Mouse (Mus musculus): ENCODE results near the gene Gm17349. TPM values are rescaled to one million over a fixed set of nuclear protein-coding genes. Genes with fewer than 3 reads are reported as not detected.

Gm17349 gene
- polyA plus RNA-seq, 1 experiment from 2014 or later = not detected

DNA sequence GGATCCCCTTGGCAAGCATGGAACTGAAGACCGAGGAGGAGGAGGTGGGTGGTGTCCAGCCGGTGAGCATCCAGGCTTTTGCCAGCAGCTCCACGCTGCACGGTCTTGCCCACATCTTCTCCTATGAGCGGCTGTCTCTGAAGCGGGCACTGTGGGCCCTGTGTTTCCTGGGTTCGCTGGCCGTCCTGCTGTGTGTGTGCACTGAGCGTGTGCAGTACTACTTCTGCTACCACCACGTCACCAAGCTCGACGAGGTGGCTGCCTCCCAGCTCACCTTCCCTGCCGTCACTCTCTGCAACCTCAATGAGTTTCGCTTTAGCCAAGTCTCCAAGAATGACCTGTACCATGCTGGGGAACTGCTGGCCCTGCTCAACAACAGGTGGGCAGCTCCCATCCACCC is 33.5 kb downstream of the Gm17349 start:
- Histone ChIP-seq H3K36me3 (ENCODE audit: control insufficient read depth, insufficient read depth, low read length) (no peaks in the 10 kb centered on the region), H3K27ac (ENCODE audit: low read length) (no peak overlapping the region), H3K9me3 (replicated peaks; ENCODE audit: control insufficient read depth, low read length) (no peaks in the 10 kb centered on the region), H3K4me2 (ENCODE audit: low read depth, low read length) (no peak overlapping the region), H3K9ac (ENCODE audit: low read length) (no peak overlapping the region), H3K4me1 (ENCODE audit: control insufficient read depth, insufficient read depth, low read length) (peaks cover 3% of the 10 kb centered on the region), H3K4me3 (replicated peaks; ENCODE audit: low read length) (no peak overlapping the region), H3K27me3 (ENCODE audit: control insufficient read depth, insufficient read depth, low read length) (peaks cover 33% of the 10 kb centered on the region)
- no peak for ATAC-seq (ENCODE audit: insufficient read depth, low FRiP score)
- 69% methylated on average over 14 of the region's 14 CpGs for WGBS

DNA sequence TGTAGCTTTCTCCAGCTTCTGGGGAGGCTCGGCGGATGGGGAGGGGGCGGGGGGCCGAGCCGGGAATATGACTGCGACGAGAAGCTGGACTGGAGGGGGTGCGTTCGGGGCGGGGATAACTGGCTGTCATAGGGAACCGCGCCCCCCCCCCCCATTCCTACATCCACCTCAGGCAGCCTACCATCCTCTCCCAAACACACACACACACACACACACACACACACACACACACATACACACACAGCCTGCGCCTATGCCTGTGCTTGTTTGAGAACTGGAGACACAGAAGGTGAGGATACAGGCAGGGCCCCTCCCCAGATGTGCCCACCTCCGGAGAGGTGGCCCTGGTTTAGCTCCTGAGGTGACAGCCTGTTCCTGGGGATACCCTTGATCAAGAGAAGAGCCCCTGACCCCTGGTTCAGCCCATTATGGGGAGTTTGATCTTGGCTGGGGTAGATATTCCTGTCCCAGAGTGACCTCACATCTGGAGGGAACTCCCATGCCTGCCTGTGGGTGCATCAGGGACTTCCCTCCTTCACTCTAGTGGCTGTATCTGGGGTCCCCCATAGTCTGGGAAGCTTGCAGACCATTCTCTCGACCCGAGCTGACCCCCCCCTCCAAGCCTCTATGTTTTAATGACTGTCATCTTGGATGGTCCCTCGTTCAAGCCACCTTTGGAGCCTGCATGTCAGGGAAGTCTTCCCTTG is 34.2 kb downstream of the Gm17349 start:
- peak; percentile 22; the same call in 1 of the 2 replicates for ATAC-seq (ENCODE audit: insufficient read depth, low FRiP score)
- H3K4me1 ChIP-seq (ENCODE audit: control insufficient read depth, insufficient read depth, low read length) = peaks cover 3% of the 10 kb centered on the region
- H3K9me3 ChIP-seq (replicated peaks; ENCODE audit: control insufficient read depth, low read length) = no peaks in the 10 kb centered on the region
- H3K4me2 ChIP-seq (ENCODE audit: low read depth, low read length) = peak overlapping the region; percentile 99
- peak overlapping the region; percentile 73 for H3K9ac ChIP-seq (ENCODE audit: low read length)
- no peaks in the 10 kb centered on the region for H3K36me3 ChIP-seq (ENCODE audit: control insufficient read depth, insufficient read depth, low read length)
- 7% methylated on average over 17 of the region's 17 CpGs for WGBS
- H3K27me3 ChIP-seq (ENCODE audit: control insufficient read depth, insufficient read depth, low read length) = peaks cover 38% of the 10 kb centered on the region
- no peak overlapping the region for H3K27ac ChIP-seq (ENCODE audit: low read length)
- peak overlapping the region; percentile 57 for H3K4me3 ChIP-seq (replicated peaks; ENCODE audit: low read length)

DNA sequence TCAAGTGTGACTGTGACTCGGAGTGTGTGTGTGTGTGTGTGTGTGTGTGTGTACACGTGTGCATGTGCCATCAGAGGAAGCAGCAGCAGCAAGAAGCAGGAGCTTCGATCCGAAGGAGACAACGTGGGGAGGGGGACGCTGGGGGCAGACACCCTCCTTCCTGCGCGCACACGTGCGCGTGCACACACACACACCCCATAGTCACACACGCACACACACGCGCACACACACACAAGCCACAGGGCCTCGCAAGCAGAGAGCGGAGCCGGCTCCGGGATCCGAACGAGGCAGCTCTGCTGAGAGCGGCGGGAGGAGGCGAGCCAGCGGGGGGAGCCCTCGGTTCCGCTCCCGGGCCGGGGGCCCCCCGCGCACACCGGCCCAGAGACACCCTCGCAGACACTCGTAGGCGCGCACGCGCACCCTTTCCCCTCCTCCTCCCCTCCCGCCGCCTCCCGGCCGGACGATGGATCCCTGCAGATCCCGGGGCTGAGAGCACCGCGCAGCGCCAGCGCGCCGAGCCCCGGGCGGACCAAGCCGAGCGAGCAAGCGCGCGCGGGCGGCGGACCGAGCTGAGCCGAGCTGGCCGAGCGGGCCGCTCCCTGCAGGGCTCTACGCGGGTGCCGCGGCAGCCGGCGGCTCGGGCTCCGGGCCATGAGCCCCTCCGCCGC is 35.0 kb downstream of the Gm17349 start, which contains the start of gene Asic1:
Gene Asic1 (plus strand): TSS at position 215 of the 668 bp plus-strand sequence.
- Histone ChIP-seq H3K4me3 (replicated peaks; ENCODE audit: low read length) (peak within 1 kb of the TSS; percentile 57), H3K36me3 (ENCODE audit: control insufficient read depth, insufficient read depth, low read length) (no peaks in the 10 kb centered on the region), H3K27me3 (ENCODE audit: control insufficient read depth, insufficient read depth, low read length) (peaks cover 38% of the 10 kb centered on the region), H3K4me1 (ENCODE audit: control insufficient read depth, insufficient read depth, low read length) (peaks cover 5% of the 10 kb centered on the region), H3K9me3 (replicated peaks; ENCODE audit: control insufficient read depth, low read length) (no peaks in the 10 kb centered on the region), H3K27ac (ENCODE audit: low read length) (no peak within 1 kb of the TSS), H3K4me2 (ENCODE audit: low read depth, low read length) (peak within 1 kb of the TSS; percentile 99), H3K9ac (ENCODE audit: low read length) (peak within 1 kb of the TSS; percentile 73)
- under 1% methylated on average over 43 of the region's 74 CpGs for WGBS
- ATAC-seq (ENCODE audit: insufficient read depth, low FRiP score) = peak; percentile 87

DNA sequence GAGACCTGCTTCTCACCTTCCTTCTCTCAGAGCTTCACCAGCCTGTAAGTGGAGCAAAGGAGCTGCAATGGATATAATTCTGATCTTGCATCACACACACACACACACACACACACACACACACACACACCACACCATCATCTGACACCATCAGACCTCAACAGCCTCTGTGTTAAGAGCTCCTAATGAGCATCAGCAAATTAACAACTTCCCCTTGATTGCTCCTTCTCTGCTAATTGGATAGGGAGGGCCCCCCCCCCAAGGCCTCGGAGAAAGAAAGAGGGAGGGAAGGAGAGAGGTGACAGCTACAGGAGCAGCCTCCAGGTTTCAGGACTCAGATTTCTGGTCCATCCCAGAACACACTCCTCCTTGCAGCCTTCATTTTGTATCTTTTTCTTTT is 35.9 kb downstream of the Gm17349 start:
- Histone ChIP-seq H3K4me1 (ENCODE audit: control insufficient read depth, insufficient read depth, low read length) (peaks cover 10% of the 10 kb centered on the region), H3K27me3 (ENCODE audit: control insufficient read depth, insufficient read depth, low read length) (peaks cover 38% of the 10 kb centered on the region), H3K9ac (ENCODE audit: low read length) (no peak overlapping the region), H3K9me3 (replicated peaks; ENCODE audit: control insufficient read depth, low read length) (no peaks in the 10 kb centered on the region), H3K4me2 (ENCODE audit: low read depth, low read length) (no peak overlapping the region), H3K36me3 (ENCODE audit: control insufficient read depth, insufficient read depth, low read length) (no peaks in the 10 kb centered on the region), H3K27ac (ENCODE audit: low read length) (no peak overlapping the region), H3K4me3 (replicated peaks; ENCODE audit: low read length) (no peak overlapping the region)
- 0% methylated on average over 1 of the region's 1 CpGs for WGBS
- no peak for ATAC-seq (ENCODE audit: insufficient read depth, low FRiP score)

DNA sequence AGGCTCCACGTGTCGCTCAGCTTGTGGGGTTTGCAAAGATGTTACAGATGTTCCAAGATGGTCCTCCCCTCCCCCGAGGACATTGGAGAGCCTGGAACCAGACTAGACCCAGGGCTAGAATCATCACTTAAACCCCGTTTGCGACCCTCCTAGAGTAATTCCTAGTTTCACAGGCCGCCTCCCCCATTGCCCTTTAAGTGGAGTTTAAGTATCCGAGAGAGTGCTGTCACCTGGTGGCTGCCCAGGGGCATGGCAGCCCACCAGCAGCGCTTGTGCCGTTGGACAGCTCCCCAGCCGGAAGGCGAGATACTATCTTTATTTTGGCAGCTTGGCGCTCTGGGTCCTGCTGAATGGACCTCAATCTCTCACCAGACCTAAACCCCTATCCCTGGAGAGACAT is 36.4 kb downstream of the Gm17349 start:
- no peaks in the 10 kb centered on the region for H3K36me3 ChIP-seq (ENCODE audit: control insufficient read depth, insufficient read depth, low read length)
- ATAC-seq (ENCODE audit: insufficient read depth, low FRiP score) = no peak
- H3K27me3 ChIP-seq (ENCODE audit: control insufficient read depth, insufficient read depth, low read length) = peaks cover 38% of the 10 kb centered on the region
- no peak overlapping the region for H3K27ac ChIP-seq (ENCODE audit: low read length)
- no peak overlapping the region for H3K4me3 ChIP-seq (replicated peaks; ENCODE audit: low read length)
- H3K9me3 ChIP-seq (replicated peaks; ENCODE audit: control insufficient read depth, low read length) = no peaks in the 10 kb centered on the region
- peaks cover 14% of the 10 kb centered on the region for H3K4me1 ChIP-seq (ENCODE audit: control insufficient read depth, insufficient read depth, low read length)
- no peak overlapping the region for H3K9ac ChIP-seq (ENCODE audit: low read length)
- no peak overlapping the region for H3K4me2 ChIP-seq (ENCODE audit: low read depth, low read length)
- 2% methylated on average over 12 of the region's 12 CpGs for WGBS

DNA sequence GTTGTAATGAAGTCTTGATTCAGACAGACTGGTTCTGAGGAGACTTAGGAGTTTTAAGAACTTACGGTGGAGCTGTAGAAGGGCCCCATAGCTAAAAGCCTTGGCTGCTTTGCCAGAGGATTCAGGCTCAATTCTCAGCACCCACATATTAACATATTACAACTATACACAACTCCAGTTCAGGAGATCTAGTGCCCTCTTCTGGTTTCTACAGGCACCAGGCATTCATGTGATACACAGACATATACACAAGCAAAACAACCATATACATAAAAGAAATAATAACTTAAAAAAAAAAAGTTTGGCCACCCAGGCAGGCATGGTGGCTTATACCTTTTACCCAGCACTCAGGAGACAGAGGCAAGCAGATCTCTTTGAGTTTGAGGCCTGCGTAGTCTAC is 37.7 kb downstream of the Gm17349 start:
- H3K36me3 ChIP-seq (ENCODE audit: control insufficient read depth, insufficient read depth, low read length) = no peaks in the 10 kb centered on the region
- WGBS = 97% methylated on average over 2 of the region's 2 CpGs
- no peak overlapping the region for H3K4me2 ChIP-seq (ENCODE audit: low read depth, low read length)
- no peaks in the 10 kb centered on the region for H3K9me3 ChIP-seq (replicated peaks; ENCODE audit: control insufficient read depth, low read length)
- no peak overlapping the region for H3K27ac ChIP-seq (ENCODE audit: low read length)
- peaks cover 14% of the 10 kb centered on the region for H3K4me1 ChIP-seq (ENCODE audit: control insufficient read depth, insufficient read depth, low read length)
- H3K9ac ChIP-seq (ENCODE audit: low read length) = no peak overlapping the region
- no peak overlapping the region for H3K4me3 ChIP-seq (replicated peaks; ENCODE audit: low read length)
- ATAC-seq (ENCODE audit: insufficient read depth, low FRiP score) = no peak
- peaks cover 34% of the 10 kb centered on the region for H3K27me3 ChIP-seq (ENCODE audit: control insufficient read depth, insufficient read depth, low read length)

DNA sequence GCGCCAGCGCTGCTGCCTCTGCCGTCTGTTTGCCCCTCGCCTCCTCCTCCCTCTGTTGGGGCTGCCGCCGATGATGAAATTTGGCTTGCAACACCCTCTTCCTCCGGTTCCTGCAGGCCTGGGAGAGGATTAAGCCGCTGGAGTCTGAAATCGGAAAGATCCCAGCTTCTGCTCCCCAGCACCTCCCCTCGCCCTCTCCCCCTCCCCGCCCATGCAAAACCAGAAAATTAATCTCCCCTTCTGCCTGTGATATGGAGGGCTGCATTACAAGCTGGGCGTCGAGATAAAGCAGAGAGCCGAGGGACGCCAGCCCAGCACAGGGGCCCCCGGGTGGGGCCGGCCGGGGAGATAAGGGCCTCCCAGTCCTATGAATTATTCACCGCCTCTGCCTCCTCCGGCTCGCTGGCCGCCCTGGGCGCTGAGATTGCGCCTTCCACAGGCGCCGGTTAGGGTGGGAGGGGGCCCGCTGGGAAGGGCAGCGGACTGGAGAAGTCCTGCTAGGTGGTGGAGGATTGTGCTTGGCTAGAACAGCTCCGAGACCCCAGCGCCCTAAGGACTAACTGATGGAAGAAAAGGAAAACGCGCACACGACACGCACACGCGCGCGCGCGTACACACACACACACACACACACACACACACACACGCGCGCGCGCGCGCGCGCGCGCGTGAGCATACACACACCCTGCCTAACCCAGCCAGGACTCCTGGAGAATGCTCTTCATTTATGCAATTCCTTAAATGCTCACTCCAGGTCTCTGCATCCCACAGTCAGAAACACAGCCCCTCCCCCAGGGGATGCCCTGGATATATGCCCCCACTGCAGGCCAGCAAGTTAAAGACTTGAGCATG is 40.5 kb downstream of the Gm17349 start:
- H3K9ac ChIP-seq (ENCODE audit: low read length) = peak overlapping the region; percentile 52
- peak overlapping the region; percentile 40 for H3K27ac ChIP-seq (ENCODE audit: low read length)
- H3K4me3 ChIP-seq (replicated peaks; ENCODE audit: low read length) = peak overlapping the region; percentile 41
- WGBS = under 1% methylated on average over 52 of the region's 52 CpGs
- H3K36me3 ChIP-seq (ENCODE audit: control insufficient read depth, insufficient read depth, low read length) = no peaks in the 10 kb centered on the region
- peaks cover 13% of the 10 kb centered on the region for H3K27me3 ChIP-seq (ENCODE audit: control insufficient read depth, insufficient read depth, low read length)
- peak overlapping the region; percentile 72 for H3K4me2 ChIP-seq (ENCODE audit: low read depth, low read length)
- H3K4me1 ChIP-seq (ENCODE audit: control insufficient read depth, insufficient read depth, low read length) = peaks cover 11% of the 10 kb centered on the region; the same call in 1 of the 2 replicates
- peak; percentile 87 for ATAC-seq (ENCODE audit: insufficient read depth, low FRiP score)
- H3K9me3 ChIP-seq (replicated peaks; ENCODE audit: control insufficient read depth, low read length) = no peaks in the 10 kb centered on the region

DNA sequence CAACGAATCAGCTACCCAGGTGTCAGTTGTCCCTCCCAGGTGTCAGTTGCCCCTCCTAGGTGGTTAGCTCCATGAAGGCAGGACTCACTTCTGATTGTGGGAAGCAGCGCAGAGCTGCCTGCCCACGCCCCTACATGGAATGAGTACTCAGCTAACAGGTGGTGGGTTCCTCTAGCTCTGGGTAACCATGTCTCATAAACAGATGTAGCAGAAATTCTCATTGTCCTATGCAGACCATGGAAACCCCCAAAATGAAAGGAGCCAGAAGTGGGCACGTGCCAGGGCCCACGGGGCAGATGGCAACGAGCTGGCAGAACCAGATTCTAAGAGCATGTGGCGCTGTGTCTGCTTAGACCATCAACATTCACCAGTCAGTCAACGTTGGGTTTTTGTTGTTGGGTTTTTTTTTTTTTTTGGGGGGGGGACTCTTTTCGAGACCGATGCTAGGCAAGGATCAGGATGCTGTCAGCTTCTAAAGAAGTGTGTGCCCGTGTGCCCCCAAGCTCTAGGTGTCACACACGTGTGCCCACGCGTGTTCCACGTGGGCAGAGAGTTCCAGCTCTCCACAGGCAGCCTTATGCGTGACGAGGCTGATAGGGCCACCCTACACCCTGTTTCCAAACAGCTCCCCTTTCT is 41.2 kb downstream of the Gm17349 start:
- H3K9ac ChIP-seq (ENCODE audit: low read length) = peak overlapping the region; percentile 52
- no peak for ATAC-seq (ENCODE audit: insufficient read depth, low FRiP score)
- H3K36me3 ChIP-seq (ENCODE audit: control insufficient read depth, insufficient read depth, low read length) = no peaks in the 10 kb centered on the region
- H3K27ac ChIP-seq (ENCODE audit: low read length) = peak overlapping the region; percentile 40
- H3K4me3 ChIP-seq (replicated peaks; ENCODE audit: low read length) = peak overlapping the region; percentile 41
- peaks cover 6% of the 10 kb centered on the region for H3K27me3 ChIP-seq (ENCODE audit: control insufficient read depth, insufficient read depth, low read length)
- 4% methylated on average over 17 of the region's 17 CpGs for WGBS
- H3K4me1 ChIP-seq (ENCODE audit: control insufficient read depth, insufficient read depth, low read length) = peaks cover 11% of the 10 kb centered on the region; the same call in 1 of the 2 replicates
- peak overlapping the region; percentile 72 for H3K4me2 ChIP-seq (ENCODE audit: low read depth, low read length)
- no peaks in the 10 kb centered on the region for H3K9me3 ChIP-seq (replicated peaks; ENCODE audit: control insufficient read depth, low read length)
